Mouse (Mus musculus) NIH3T3 (cell line): ENCODE results near the gene Ccl12.

ENCODE experiments used
- DNase-seq: peaks from one replicate; pipeline ENCODE4 v3.0.0-alpha.2; 2012; ENCODE audit warnings: low read depth

The Ccl12 gene

DNA sequence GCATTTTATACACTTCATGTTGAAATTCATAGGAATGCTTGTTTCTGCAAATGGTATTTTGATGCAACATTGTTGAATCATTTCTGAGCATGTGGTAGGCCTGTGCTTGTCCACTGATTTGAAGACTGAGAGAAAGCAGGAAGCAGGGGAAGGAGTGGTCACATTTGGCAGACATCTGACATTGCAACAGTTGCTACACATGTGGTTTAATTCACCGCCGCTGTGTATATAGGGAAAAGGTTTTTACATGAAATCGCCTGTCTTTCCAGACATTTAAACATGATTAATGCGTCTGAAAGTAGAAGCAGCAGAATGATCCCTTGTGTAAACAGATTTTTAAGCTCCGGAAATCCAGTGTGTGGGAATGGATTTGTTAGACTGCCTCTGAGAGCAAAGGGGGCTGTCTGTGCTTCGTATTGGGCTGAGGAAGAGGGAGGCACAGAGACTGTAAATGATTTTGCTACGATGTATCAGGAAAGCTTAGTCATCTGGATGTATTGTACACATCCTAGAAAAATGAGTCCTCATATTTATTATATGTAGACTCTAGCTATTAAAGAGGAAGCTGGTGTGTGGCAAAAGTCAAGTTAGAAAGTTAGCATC is 37.9 kb downstream of the Ccl12 start:
- peak; percentile 94 for DNase-seq
